In genomic region chr2:68439614-68440013, GRCm38 (mm10) we compare ENCODE assay signal across 11 mouse cellular contexts.
"Had no signal": no experiment of that assay in that cellular context is flagged by ENCODE, and none has a peak within 500 bp of the region (broad histone marks: within the 10 kb centered on the region; RNA-seq: fewer than 3 reads in every experiment).

No protein-coding gene starts in this region.

- DNase-seq: kidney, adult 9 months; kidney, postnatal 14 days; kidney, postnatal 4 days; liver, embryonic 13.5 days; lung, adult 2 months; lung, postnatal 14 days; lung, postnatal 4 days; retina, postnatal 1 day; right cerebral cortex, postnatal 25 days; spleen, adult 18-20 months; thymus, postnatal 36 days had no signal
